In the genomic region with DNA sequence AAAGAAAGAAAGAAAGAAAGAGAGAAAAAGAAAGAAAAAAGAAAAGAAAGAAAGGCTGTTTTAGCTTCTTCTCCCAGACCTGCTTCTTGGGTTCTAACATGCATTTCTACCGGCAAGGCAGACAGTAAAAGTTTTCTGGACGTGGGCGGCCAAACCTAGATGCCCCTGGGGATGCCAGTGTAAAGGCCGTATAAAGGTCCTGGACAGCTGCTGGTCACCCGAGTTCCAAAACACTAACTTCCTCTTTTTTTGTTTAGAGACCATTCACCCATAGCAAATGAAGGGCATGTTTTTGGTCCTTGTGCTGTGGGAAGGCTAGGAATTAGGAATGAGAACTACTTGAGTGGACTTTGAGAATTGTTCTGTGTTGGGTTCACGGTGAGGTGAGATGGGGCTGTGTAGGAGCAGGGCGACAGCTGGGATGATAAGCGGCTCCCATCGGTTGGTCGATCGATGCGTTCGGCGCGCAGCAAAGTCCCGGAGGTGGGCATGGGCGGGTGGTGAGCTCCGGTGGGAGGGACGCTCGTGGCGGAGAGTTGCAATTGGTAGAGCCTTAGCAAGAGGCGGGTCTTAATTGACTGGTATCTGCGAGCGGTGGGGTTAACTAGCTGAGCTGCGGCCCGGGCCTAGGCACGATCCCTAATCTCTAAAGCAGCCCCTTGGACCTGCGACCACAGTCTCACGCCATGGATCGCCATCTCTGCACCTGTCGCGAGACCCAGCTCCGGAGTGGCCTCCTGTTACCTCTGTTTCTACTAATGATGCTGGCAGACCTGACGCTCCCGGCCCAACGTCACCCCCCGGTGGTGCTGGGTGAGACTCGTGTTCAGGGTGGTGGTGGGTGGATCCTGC, we compare ENCODE assay signal across 8 mouse cellular contexts. TPM values are rescaled to one million over a fixed set of nuclear protein-coding genes. Genes with fewer than 3 reads are reported as not detected.
DNase-seq lines count a peak whose midpoint lies in the region; ATAC-seq lines count a peak whose summit lies in the region.

A gene (plus strand): TSS at position 599 of the 852 bp plus-strand sequence.

- ATAC-seq in inflammation-experienced regulatory T-cells, adult 6 months: peak; percentile 100
- ATAC-seq in megakaryocyte progenitor cell, adult 5-6 weeks (replicated peaks; ENCODE audit: poor library complexity): peak; percentile 92

- peak; percentile 83 to 84 for DNase-seq in adrenal gland, adult 18-20 months (ENCODE audit: low spot score in 2 of 2)
- DNase-seq in embryo, embryonic 10.5 days (ENCODE audit: low spot score): peak; percentile 95
- DNase-seq in gastrocnemius, postnatal 14 days: peak; percentile 93
- peak; percentile 94 to 95 for DNase-seq in left cerebral cortex, postnatal 10 days (ENCODE audit: extremely low spot score in 1 of 2, low spot score in 2 of 2)
- DNase-seq in right cerebral cortex, postnatal 10 days (ENCODE audit: low spot score in 2 of 2): peak; percentile 97
- peak; percentile 94 for DNase-seq in urinary bladder, postnatal 14 days (ENCODE audit: low spot score)

- intact Hi-C loops in gastrocnemius, postnatal 14 days (cut with DNase I; ENCODE audit: low total_unique reads): loop anchor here (10.0 kb wide), 1 partner anchor 245 kb away; no protein-coding TSS in a partner anchor
- intact Hi-C loops in left cerebral cortex, postnatal 10 days (cut with DNase I): no loop called here

RNA-seq across cellular contexts. Expression of the gene that starts here (rescaled TPM):
- total RNA-seq in adrenal gland, adult 18-20 months (2021): 10 to 100 TPM; 19.8 to 28.8 TPM
- total RNA-seq in gastrocnemius, postnatal 14 days (2021): 1 to 10 TPM; 4.5 to 5.0 TPM
- polyA plus RNA-seq in inflammation-experienced regulatory T-cells, adult 6 months (2017; shearing (Covaris generic)): 1 to 10 TPM; 4.5 to 6.2 (median 4.7) TPM
- total RNA-seq in left cerebral cortex, postnatal 10 days (2021): 10 to 100 TPM; 24.6 to 25.3 TPM
- total RNA-seq in megakaryocyte progenitor cell, adult 5-6 weeks (2015): 18.6 and 20.1 TPM in 2 replicates
- 16.0 and 18.8 TPM in 2 replicates for total RNA-seq in megakaryocyte progenitor cell, adult 5-6 weeks (2017)

Comparison
In these comparisons a context has a peak if more than half of its experiments do, and no peak if none do; other contexts are left out.
1. Peak in every context shown above with its lines: DNase-seq and ATAC-seq.